Mouse (Mus musculus): ENCODE measurements around the gene Rprd2.

- no peak for TF ChIP-seq CTCF (IDR thresholded peaks at IDR 0.05; ENCODE audit: control insufficient read depth, insufficient read depth, low read length)
- no peak for TF ChIP-seq POLR2A (IDR thresholded peaks at IDR 0.05; ENCODE audit: borderline replicate concordance, control insufficient read depth, low read depth, low read length)
These were observed 44.9 kb upstream of the Rprd2 start for GRCm38 (mm10) chr3:95863578-95863977.
